Mouse (Mus musculus) CD4-positive, CD25-positive, alpha-beta regulatory T cell, adult 4 months (primary cell): Measurements from ENCODE around the gene Astn1. TPM values are rescaled to one million over a fixed set of nuclear protein-coding genes. Genes with fewer than 3 reads are reported as not detected.

Experiments
- ATAC-seq: one replicate; pipeline ENCODE4 v1.8.0; 2017
- polyA plus RNA-seq, 2 experiments: library from polyadenylated mRNA; unstranded; fragments of 100-300 nt; shearing (Covaris generic); gene quantifications; one replicate each; pipeline ENCODE4 v1.2.1; 2017

Astn1 gene
- polyA plus RNA-seq, 2 experiments from 2014 or later, result not detected

- ATAC-seq, result no peak
Measured at GRCm38 (mm10) chr1:158421451-158421850, 59.4 kb downstream of the Astn1 start.

- no peak for ATAC-seq
Measured at GRCm38 (mm10) chr1:158422739-158423138, 60.7 kb downstream of the Astn1 start.

GRCm38 (mm10) chr1:158446071-158446470 is 84.0 kb downstream of the Astn1 start:
- no peak for ATAC-seq

GRCm38 (mm10) chr1:158447956-158448355 is 85.9 kb downstream of the Astn1 start:
- no peak for ATAC-seq

GRCm38 (mm10) chr1:158452675-158453074 is 90.6 kb downstream of the Astn1 start:
- ATAC-seq, result no peak

- ATAC-seq, result no peak
Measured at GRCm38 (mm10) chr1:158453587-158453986, 91.5 kb downstream of the Astn1 start.

GRCm38 (mm10) chr1:158463975-158464374 is 101.9 kb downstream of the Astn1 start:
- no peak for ATAC-seq

- ATAC-seq, result no peak
Measured at GRCm38 (mm10) chr1:158465286-158465685, 103.2 kb downstream of the Astn1 start.

GRCm38 (mm10) chr1:158477841-158478240 is 115.8 kb downstream of the Astn1 start:
- no peak for ATAC-seq

GRCm38 (mm10) chr1:158480285-158480684 is 118.2 kb downstream of the Astn1 start:
- ATAC-seq, result no peak

GRCm38 (mm10) chr1:158483733-158484132 is 121.7 kb downstream of the Astn1 start:
- no peak for ATAC-seq

GRCm38 (mm10) chr1:158489521-158490021 is 127.5 kb downstream of the Astn1 start:
- no peak for ATAC-seq

- ATAC-seq, result no peak
Measured at GRCm38 (mm10) chr1:158490175-158490574, 128.1 kb downstream of the Astn1 start.

GRCm38 (mm10) chr1:158493289-158493688 is 131.2 kb downstream of the Astn1 start:
- no peak for ATAC-seq

- no peak for ATAC-seq
Measured at GRCm38 (mm10) chr1:158500140-158500539, 138.1 kb downstream of the Astn1 start.

GRCm38 (mm10) chr1:158501019-158501418 is 138.9 kb downstream of the Astn1 start:
- ATAC-seq, result no peak

- ATAC-seq, result no peak
Measured at GRCm38 (mm10) chr1:158507610-158508009, 145.5 kb downstream of the Astn1 start.

- no peak for ATAC-seq
Measured at GRCm38 (mm10) chr1:158509112-158509855, 147.2 kb downstream of the Astn1 start.

GRCm38 (mm10) chr1:158510478-158511207 is 148.6 kb downstream of the Astn1 start:
- no peak for ATAC-seq

- no peak for ATAC-seq
Measured at GRCm38 (mm10) chr1:158512089-158512488, 150.0 kb downstream of the Astn1 start.

- ATAC-seq, result no peak
Measured at GRCm38 (mm10) chr1:158512636-158513035, 150.6 kb downstream of the Astn1 start.

- no peak for ATAC-seq
Measured at GRCm38 (mm10) chr1:158513572-158513971, 151.5 kb downstream of the Astn1 start.

- no peak for ATAC-seq
Measured at GRCm38 (mm10) chr1:158516558-158516957, 154.5 kb downstream of the Astn1 start.

GRCm38 (mm10) chr1:158536195-158536594 is 174.1 kb downstream of the Astn1 start:
- ATAC-seq, result no peak
